Mouse (Mus musculus): ENCODE data around the gene Bloc1s1. TPM values are rescaled to one million over a fixed set of nuclear protein-coding genes. Genes with fewer than 3 reads are reported as not detected.
A peak's percentile ranks its signal among the peaks of the same experiment; 100 is the strongest.

The Bloc1s1 gene
- polyA plus RNA-seq, 1 experiment, result 125 TPM

GRCm38 (mm10) chr10:128911430-128911829 lies 12.4 kb downstream of the Bloc1s1 start:
- H3K4me1 ChIP-seq (ENCODE audit: control insufficient read depth, insufficient read depth, low read length), result peaks cover 15% of the 10 kb centered on the region
- H3K4me3 ChIP-seq (ENCODE audit: insufficient read depth, low read length), result peak overlapping the region; percentile 68
- TF ChIP-seq CTCF (IDR thresholded peaks at IDR 0.05; ENCODE audit: low read depth, low read length), result no peak
- TF ChIP-seq POLR2A (IDR thresholded peaks at IDR 0.05; ENCODE audit: borderline replicate concordance, low read depth, low read length), result no peak
- H3K27ac ChIP-seq (ENCODE audit: insufficient read depth, low read depth, low read length), result peak overlapping the region; percentile 97

GRCm38 (mm10) chr10:128910066-128910841 lies 13.6 kb downstream of the Bloc1s1 start:
- TF ChIP-seq CTCF (IDR thresholded peaks at IDR 0.05; ENCODE audit: low read depth, low read length) (no peak), POLR2A (IDR thresholded peaks at IDR 0.05; ENCODE audit: borderline replicate concordance, low read depth, low read length) (no peak)
- Histone ChIP-seq H3K4me1 (ENCODE audit: control insufficient read depth, insufficient read depth, low read length) (peaks cover 22% of the 10 kb centered on the region), H3K4me3 (ENCODE audit: insufficient read depth, low read length) (peak overlapping the region; percentile 68), H3K27ac (ENCODE audit: insufficient read depth, low read depth, low read length) (peak overlapping the region; percentile 97)

- Histone ChIP-seq H3K4me1 (ENCODE audit: control insufficient read depth, insufficient read depth, low read length) (peaks cover 22% of the 10 kb centered on the region), H3K4me3 (ENCODE audit: insufficient read depth, low read length) (peak overlapping the region; percentile 68), H3K27ac (ENCODE audit: insufficient read depth, low read depth, low read length) (peak overlapping the region; percentile 97)
- TF ChIP-seq POLR2A (IDR thresholded peaks at IDR 0.05; ENCODE audit: borderline replicate concordance, low read depth, low read length) (peak; percentile 92), CTCF (IDR thresholded peaks at IDR 0.05; ENCODE audit: low read depth, low read length) (no peak)
Measured at GRCm38 (mm10) chr10:128909567-128910028, 14.2 kb downstream of the Bloc1s1 start.

- TF ChIP-seq POLR2A (IDR thresholded peaks at IDR 0.05; ENCODE audit: borderline replicate concordance, low read depth, low read length) (no peak), CTCF (IDR thresholded peaks at IDR 0.05; ENCODE audit: low read depth, low read length) (no peak)
- Histone ChIP-seq H3K4me3 (ENCODE audit: insufficient read depth, low read length) (peak overlapping the region; percentile 68), H3K27ac (ENCODE audit: insufficient read depth, low read depth, low read length) (peak overlapping the region; percentile 88), H3K4me1 (ENCODE audit: control insufficient read depth, insufficient read depth, low read length) (peaks cover 24% of the 10 kb centered on the region)
Measured at GRCm38 (mm10) chr10:128908778-128909448, 14.9 kb downstream of the Bloc1s1 start.

GRCm38 (mm10) chr10:128904812-128905211 lies 19.0 kb downstream of the Bloc1s1 start:
- TF ChIP-seq CTCF (IDR thresholded peaks at IDR 0.05; ENCODE audit: low read depth, low read length) (no peak), POLR2A (IDR thresholded peaks at IDR 0.05; ENCODE audit: borderline replicate concordance, low read depth, low read length) (no peak)
- no peak overlapping the region for H3K4me3 ChIP-seq (ENCODE audit: insufficient read depth, low read length)
- H3K4me1 ChIP-seq (ENCODE audit: control insufficient read depth, insufficient read depth, low read length), result peaks cover 47% of the 10 kb centered on the region
- H3K27ac ChIP-seq (ENCODE audit: insufficient read depth, low read depth, low read length), result no peak overlapping the region

GRCm38 (mm10) chr10:128902409-128902988 lies 21.3 kb downstream of the Bloc1s1 start:
- TF ChIP-seq POLR2A (IDR thresholded peaks at IDR 0.05; ENCODE audit: borderline replicate concordance, low read depth, low read length) (no peak), CTCF (IDR thresholded peaks at IDR 0.05; ENCODE audit: low read depth, low read length) (no peak)
- Histone ChIP-seq H3K27ac (ENCODE audit: insufficient read depth, low read depth, low read length) (peak overlapping the region; percentile 78), H3K4me1 (ENCODE audit: control insufficient read depth, insufficient read depth, low read length) (peaks cover 43% of the 10 kb centered on the region), H3K4me3 (ENCODE audit: insufficient read depth, low read length) (no peak overlapping the region)

GRCm38 (mm10) chr10:128901409-128901808 lies 22.4 kb downstream of the Bloc1s1 start:
- TF ChIP-seq CTCF (IDR thresholded peaks at IDR 0.05; ENCODE audit: low read depth, low read length) (no peak), POLR2A (IDR thresholded peaks at IDR 0.05; ENCODE audit: borderline replicate concordance, low read depth, low read length) (no peak)
- Histone ChIP-seq H3K4me3 (ENCODE audit: insufficient read depth, low read length) (no peak overlapping the region), H3K27ac (ENCODE audit: insufficient read depth, low read depth, low read length) (peak overlapping the region; percentile 78), H3K4me1 (ENCODE audit: control insufficient read depth, insufficient read depth, low read length) (peaks cover 43% of the 10 kb centered on the region)

GRCm38 (mm10) chr10:128900698-128901097 lies 23.1 kb downstream of the Bloc1s1 start, which contains the start of gene Cd63:
Cd63 (plus strand) TSS chr10:128900989.
- H3K27ac ChIP-seq (ENCODE audit: insufficient read depth, low read depth, low read length), result peak within 1 kb of the TSS; percentile 78
- no peak for TF ChIP-seq CTCF (IDR thresholded peaks at IDR 0.05; ENCODE audit: low read depth, low read length)
- TF ChIP-seq POLR2A (IDR thresholded peaks at IDR 0.05; ENCODE audit: borderline replicate concordance, low read depth, low read length), result no peak
- H3K4me1 ChIP-seq (ENCODE audit: control insufficient read depth, insufficient read depth, low read length), result peaks cover 39% of the 10 kb centered on the region
- no peak within 1 kb of the TSS for H3K4me3 ChIP-seq (ENCODE audit: insufficient read depth, low read length)

- H3K4me1 ChIP-seq (ENCODE audit: control insufficient read depth, insufficient read depth, low read length), result peaks cover 38% of the 10 kb centered on the region
- no peak overlapping the region for H3K4me3 ChIP-seq (ENCODE audit: insufficient read depth, low read length)
- TF ChIP-seq POLR2A (IDR thresholded peaks at IDR 0.05; ENCODE audit: borderline replicate concordance, low read depth, low read length), result no peak
- no peak for TF ChIP-seq CTCF (IDR thresholded peaks at IDR 0.05; ENCODE audit: low read depth, low read length)
- no peak overlapping the region for H3K27ac ChIP-seq (ENCODE audit: insufficient read depth, low read depth, low read length)
Measured at GRCm38 (mm10) chr10:128899759-128900490, 23.9 kb downstream of the Bloc1s1 start.
